Mouse (Mus musculus): ENCODE measurements around the gene Msh3. TPM values are rescaled to one million over a fixed set of nuclear protein-coding genes. Genes with fewer than 3 reads are reported as not detected.
"Not testable (repeated sequence)": the region's sequence is repeated elsewhere in the genome, so short reads cannot be mapped to it uniquely, and the experiment has no call there.

The Msh3 gene
- polyA plus RNA-seq (2015; fragmentation: Nextera tagmentation; extraction: Ambion mirVana) = 28.1 and 29.1 TPM in 2 replicates

DNA sequence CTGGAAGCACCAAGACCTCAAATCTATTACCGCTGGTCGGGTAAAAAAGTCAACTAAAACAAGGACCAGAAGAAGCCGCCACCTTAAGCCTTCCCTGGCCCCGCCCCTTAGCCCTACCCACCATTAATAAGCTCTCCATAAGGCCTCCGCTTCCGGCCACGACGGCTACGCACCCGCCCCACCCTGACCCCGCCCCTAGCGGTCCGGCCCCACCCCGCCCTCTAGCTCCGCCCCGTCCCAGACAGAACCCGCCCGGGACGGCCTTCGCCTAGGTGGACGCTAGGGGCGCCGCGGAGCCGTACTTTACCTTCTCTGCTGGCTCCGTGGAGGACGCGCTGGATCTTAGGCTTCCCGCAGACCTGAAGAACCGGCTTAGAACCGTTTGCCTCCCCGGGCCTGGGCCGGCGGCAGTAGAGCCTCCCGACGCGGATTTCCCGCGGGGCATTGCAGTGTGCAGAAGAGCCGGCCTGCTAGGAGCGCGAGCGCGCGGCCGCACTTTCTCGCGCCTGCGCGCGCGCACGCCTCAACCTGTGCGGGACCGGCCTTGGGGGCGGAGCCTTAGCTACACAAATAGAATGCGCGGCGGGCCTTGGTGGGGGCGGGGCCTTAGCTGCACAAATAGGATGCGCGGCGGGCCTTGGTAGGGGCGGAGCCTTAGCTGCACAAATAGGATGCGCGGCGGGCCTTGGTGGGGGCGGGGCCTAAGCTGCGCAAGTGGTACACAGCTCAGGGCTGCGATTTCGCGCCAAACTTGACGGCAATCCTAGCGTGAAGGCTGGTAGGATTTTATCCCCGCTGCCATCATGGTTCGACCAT is at the start of gene Msh3, which contains the start of gene Dhfr:
Msh3 (minus strand) TSS at position 548 of the 816 bp plus-strand sequence.
Dhfr (plus strand) TSS at position 271 of the 816 bp plus-strand sequence.
- DNase-seq (ENCODE audit: low spot score) = peak; percentile 100

DNA sequence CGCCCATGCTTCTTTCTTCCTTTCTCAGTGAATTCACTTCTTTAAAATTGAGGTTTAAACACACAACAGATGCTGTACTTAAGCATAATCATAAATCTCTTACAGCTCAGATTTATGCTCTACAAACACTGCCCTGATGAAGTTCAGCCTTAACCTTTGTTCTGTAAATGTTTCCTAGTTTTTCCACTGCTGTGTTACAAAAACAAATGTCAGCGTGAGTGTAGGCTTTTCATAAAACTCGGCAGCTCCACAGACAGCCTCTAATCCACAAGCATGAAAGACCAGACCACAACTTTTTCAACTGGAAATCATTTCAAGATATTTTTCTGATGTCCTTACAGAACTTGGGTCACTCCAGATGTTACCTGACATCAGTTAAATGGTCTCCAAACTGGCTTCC is 48.7 kb upstream of the Msh3 start:
- DNase-seq (ENCODE audit: low spot score) = no peak

GRCm38 (mm10) chr13:92402063-92402462 is 47.3 kb upstream of the Msh3 start:
- no peak for DNase-seq (ENCODE audit: low spot score)

GRCm38 (mm10) chr13:92398491-92399384 is 43.9 kb upstream of the Msh3 start:
- DNase-seq (ENCODE audit: low spot score) = no peak

DNA sequence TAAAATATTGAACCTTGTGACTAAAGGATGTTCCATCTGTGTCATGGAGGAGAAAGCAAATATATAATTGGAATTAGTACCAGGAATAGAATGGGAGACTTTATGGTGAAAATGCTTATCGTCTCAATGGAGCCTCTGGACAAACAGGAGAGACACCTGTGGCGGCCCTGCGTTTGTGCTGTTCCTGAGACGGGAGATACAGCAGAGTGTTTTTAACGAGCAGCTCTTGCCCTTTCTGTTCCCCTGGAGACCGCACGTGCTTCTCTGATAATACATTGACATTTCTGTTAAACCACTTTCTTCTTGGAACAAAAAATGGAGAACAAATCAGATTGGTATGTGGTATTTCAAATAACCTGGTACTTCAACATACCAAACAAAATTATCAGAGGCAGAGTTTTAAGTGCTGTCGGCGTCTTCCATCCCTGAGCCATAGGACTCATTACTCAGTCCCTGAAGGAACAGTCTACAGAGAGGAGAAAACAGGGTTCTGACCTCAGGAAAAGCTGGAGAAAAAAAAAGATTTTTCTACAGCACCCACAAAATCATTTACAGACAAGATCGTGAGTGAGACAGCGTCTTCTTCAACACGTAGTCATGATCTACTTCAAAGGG is 38.4 kb upstream of the Msh3 start:
- no peak for DNase-seq (ENCODE audit: low spot score)

- DNase-seq (ENCODE audit: low spot score) = no peak
These were observed 32.6 kb upstream of the Msh3 start for GRCm38 (mm10) chr13:92387367-92387766.

- DNase-seq (ENCODE audit: low spot score) = not testable (repeated sequence)
These were observed 16.7 kb upstream of the Msh3 start for GRCm38 (mm10) chr13:92371466-92371865.

DNA sequence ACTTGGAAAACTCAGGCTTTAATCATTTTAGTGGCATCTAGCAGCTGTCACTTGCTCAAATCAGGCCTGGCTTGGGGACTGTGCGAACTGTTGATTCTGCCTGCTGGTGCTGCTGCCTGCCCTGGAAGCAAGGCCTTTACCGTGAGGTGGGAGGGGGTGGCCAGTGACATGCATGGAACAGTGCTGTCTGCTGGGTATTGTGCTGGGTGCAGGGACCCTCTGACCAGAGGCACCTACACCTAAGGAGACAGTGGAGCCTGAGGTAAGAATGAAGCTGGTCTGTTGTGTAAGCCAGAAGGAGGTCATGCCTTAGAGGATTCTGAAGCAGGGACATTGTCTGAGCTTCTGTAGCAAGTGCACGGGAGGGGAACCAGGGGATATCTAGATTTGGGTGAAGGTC is 16.0 kb upstream of the Msh3 start:
- DNase-seq (ENCODE audit: low spot score) = no peak

GRCm38 (mm10) chr13:92365312-92365711 is 10.5 kb upstream of the Msh3 start:
- no peak for DNase-seq (ENCODE audit: low spot score)

DNA sequence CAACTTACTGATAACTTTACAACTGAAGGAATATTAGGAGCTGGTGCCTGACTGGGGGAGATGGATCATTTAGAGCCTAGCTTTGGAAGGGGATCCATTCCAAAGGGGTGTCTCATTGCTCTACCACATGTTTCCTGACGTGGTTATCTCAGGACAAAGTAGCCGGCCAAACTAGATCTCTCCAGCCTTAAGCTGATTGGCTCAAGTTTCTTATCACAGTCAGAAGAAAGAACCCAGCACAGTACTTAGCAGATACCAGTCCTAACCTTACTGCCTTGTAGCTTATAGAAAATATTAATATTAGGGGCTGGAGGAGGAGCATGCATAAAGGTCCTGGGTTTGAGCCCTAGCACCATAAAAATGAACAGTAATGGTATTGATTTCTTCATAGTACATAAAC is 6.8 kb upstream of the Msh3 start:
- DNase-seq (ENCODE audit: low spot score) = no peak

DNA sequence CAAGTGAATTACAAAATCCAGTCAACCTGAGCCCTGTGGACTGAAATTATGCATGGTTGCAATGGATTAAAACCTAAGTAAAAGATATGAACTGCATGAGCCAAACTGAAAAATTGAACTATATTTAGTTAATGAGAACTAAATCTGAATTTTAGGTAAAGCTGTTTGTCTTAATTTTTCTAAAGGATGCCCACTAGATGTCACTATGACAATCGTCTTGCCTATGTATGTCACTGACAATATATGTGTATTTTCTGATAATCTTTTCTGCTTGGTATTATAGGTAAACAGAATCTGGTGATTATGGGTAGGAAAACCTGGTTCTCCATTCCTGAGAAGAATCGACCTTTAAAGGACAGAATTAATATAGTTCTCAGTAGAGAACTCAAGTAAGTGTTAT is 2.8 kb upstream of the Msh3 start:
- no peak for DNase-seq (ENCODE audit: low spot score)

DNA sequence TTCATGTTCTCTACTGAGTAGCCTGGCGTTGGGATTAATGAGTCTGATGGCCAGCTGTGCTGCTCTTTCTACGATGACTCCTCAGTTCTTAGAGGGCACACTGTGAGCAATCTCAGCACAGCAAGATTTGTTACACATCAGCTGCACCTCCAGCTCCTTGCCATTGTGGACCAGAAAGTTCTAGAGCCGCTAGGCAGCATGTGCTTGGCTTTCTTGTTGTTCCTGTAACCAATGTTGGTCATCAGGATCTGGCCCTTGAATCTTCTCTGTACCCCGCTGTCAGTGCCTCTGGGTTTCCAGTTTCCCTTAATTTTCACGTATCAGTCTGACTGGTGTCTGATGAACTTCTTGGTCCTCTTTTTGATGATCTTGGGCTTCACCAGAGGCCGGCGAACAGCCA is 1.6 kb upstream of the Msh3 start:
- DNase-seq (ENCODE audit: low spot score) = no peak

DNA sequence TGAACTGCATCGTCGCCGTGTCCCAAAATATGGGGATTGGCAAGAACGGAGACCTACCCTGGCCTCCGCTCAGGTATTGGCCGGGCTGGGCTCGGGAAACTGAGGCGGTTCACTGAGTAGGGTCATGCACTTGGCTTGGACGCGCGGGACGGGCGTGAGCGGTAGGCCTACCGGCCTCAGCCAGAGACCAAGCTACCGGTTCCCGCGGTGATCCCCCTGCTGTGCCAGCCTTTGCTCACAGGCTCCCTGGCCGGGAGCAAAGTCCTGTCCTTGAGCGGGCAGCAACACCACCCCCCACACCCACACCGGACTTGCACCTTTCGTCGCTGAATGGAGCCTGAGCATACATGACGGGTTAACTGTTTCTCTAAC is 455 bp upstream of the Msh3 start:
- DNase-seq (ENCODE audit: low spot score) = no peak

DNA sequence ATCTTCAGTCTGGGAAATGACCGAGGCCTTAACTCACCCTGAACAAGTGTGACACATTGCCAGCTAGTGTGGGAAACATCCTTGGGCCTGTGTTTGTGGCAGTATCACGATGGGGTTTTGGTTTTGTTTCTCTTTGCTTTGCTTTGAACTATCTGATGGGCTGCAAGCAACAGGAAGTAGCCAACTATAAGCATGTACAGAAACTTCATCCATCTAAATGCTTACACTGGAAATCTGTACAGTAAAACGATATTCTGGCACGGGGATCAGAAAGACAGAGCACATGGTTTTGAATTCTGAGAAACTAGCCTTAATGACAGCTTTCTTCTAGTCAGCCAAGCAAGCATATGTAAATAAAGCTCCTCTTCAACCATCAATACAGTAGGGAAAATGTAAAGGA is 847 bp downstream of the Msh3 start:
- peak; percentile 36 for DNase-seq (ENCODE audit: low spot score)

DNA sequence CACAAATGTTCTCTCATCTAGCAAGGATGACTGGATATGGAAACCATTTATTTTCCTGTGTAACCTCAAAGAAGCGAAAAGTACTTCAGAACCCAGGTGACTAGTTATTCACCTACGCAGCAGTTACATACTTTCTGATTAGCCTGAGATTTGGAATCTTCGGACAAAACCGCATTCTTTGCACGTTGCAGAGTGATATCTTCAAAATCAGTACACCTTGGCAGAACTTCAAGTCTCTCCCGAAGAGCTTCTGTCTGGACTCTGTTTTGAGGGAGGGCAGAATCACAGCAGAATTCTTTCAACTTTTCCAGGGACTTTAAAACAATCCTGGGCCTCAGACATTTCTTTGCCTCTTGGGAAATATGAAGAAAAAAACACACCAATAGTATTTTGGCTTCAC is 3.7 kb downstream of the Msh3 start:
- no peak for DNase-seq (ENCODE audit: low spot score)

DNA sequence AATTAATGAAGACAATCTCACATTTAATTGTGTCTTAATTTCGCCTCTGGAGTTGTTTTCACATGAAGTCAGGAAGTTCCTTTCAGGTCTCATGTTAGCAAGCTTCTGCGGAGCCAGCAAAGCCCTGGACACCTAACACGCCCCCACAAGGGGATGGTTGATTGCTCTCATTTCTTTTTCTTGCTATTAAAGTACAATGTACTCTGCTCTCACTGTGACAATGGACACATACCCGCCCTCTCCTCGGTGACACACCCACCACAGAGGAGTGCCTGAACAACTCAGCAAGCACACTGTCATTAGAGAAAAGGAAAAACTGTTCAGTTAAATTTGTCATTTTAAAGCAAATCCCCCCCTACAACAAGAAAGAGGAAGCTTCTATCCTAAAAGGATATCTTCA is 8.5 kb downstream of the Msh3 start:
- no peak for DNase-seq (ENCODE audit: low spot score)

- DNase-seq (ENCODE audit: low spot score) = no peak
These were observed 10.8 kb downstream of the Msh3 start for GRCm38 (mm10) chr13:92344033-92344432.

DNA sequence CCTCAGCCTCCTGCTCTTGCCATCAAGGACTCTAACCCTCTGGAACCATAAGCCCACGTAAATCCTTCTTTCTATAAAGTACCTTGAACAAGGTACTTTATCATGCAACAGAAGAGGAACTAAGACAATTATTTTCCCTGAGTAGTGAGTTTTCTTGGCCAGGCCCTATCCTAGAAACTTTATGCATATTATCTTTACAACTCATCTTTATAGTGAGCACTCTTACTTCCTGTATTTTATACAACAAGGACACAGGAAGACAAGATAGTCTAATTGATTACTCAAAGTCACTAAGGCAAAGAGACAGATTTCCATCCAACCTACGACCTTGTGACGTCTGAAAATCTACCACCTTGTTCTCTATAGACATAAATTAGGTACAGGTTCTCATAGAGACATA is 15.0 kb downstream of the Msh3 start:
- DNase-seq (ENCODE audit: low spot score) = no peak

DNA sequence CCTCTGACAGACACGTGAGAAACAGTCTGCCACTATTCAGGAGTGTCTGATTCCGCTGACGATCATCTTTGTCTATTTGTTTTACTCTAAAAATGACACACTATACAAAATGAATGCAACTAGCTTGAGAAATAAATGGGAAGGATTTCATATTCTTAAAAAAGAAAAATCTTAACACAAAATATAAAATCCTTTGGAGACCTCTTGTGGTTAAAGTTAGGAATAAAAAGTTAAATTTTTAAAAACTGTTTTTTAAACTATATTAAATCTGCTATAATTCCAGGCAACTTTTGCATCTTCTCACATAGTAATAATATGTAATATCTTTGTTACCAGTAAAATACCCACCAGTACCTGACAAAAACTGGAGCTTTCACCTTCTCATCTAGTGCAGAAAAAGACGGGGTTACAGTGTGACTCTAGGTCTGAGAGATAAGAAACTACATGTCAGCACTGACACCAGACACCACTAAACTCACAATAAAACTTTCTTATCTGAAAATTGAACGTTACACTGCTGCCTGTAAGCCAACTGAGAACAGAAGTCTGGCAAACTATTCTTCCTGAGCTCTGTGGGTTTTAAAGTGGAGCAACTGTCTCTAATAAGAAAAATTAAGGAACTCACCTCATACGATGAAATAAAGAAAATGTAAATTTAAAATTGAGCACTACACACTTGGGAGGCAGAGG is 16.9 kb downstream of the Msh3 start:
- DNase-seq (ENCODE audit: low spot score) = no peak

DNA sequence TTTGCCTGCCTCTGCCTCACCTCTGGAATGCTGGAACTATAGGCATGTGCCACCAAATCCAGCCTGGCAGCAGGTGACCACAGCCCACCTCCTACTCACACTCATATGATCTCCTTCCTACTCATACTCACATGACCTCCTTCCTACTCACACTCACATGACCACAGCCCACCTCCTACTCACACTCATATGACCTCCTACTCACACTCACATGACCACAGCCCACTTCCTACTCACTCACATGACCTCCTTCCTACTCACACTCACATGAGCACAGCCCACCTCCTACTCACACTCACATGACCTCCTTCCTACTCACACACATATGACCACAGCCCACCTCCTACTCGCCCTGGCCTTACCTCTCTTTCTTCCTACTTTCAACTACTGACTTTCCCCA is 17.9 kb downstream of the Msh3 start:
- no peak for DNase-seq (ENCODE audit: low spot score)

Data from thymus, postnatal 0 days (tissue).